Mouse (Mus musculus) right cerebral cortex, postnatal 25 days (tissue): ENCODE measurements around the gene Gfm1.
A peak's percentile ranks its signal among the peaks of the same experiment; 100 is the strongest.

Source experiments
- DNase-seq: peaks from one replicate; pipeline ENCODE4 v3.0.0; 2022

Gene Gfm1

GRCm38 (mm10) chr3:67497998-67498397 lies 68.1 kb downstream of the Gfm1 start:
- no peak for DNase-seq

GRCm38 (mm10) chr3:67498773-67499405 lies 69.0 kb downstream of the Gfm1 start:
- no peak for DNase-seq

GRCm38 (mm10) chr3:67499406-67499791 lies 69.5 kb downstream of the Gfm1 start:
- DNase-seq = no peak

- no peak for DNase-seq
Measured at GRCm38 (mm10) chr3:67503878-67504277, 74.0 kb downstream of the Gfm1 start.

GRCm38 (mm10) chr3:67505286-67505685 lies 75.4 kb downstream of the Gfm1 start:
- no peak for DNase-seq

GRCm38 (mm10) chr3:67508216-67508892 lies 78.5 kb downstream of the Gfm1 start:
- DNase-seq = peak; percentile 27

GRCm38 (mm10) chr3:67512807-67513206 lies 82.9 kb downstream of the Gfm1 start:
- peak; percentile 76 for DNase-seq

GRCm38 (mm10) chr3:67514801-67515273 lies 84.9 kb downstream of the Gfm1 start:
- peak; percentile 21 for DNase-seq

GRCm38 (mm10) chr3:67515274-67515801 lies 85.4 kb downstream of the Gfm1 start, which contains the start of gene Rarres1:
TSS of gene Rarres1 (minus strand) at chr3:67515523.
- peak; percentile 8 for DNase-seq

- DNase-seq = no peak
Measured at GRCm38 (mm10) chr3:67520568-67521143, 90.8 kb downstream of the Gfm1 start.

GRCm38 (mm10) chr3:67522709-67523108 lies 92.8 kb downstream of the Gfm1 start:
- no peak for DNase-seq

- DNase-seq = no peak
Measured at GRCm38 (mm10) chr3:67524768-67525167, 94.9 kb downstream of the Gfm1 start.
